Mouse (Mus musculus) adrenal gland, postnatal 25 days (tissue): ENCODE results near the gene Nsmce1. TPM values are rescaled to one million over a fixed set of nuclear protein-coding genes. Genes with fewer than 3 reads are reported as not detected.

Experiments used
- DNase-seq: peaks from one replicate; pipeline ENCODE4 v3.0.0; 2021; ENCODE audit warnings: mixed read lengths
- total RNA-seq: library from RNA; stranded (reverse); gene quantifications from 2 replicates; pipeline ENCODE4 v1.2.3, GENCODE M21; 2021

The Nsmce1 gene
- total RNA-seq, 1 experiment from 2014 or later: 58.5 TPM

DNA sequence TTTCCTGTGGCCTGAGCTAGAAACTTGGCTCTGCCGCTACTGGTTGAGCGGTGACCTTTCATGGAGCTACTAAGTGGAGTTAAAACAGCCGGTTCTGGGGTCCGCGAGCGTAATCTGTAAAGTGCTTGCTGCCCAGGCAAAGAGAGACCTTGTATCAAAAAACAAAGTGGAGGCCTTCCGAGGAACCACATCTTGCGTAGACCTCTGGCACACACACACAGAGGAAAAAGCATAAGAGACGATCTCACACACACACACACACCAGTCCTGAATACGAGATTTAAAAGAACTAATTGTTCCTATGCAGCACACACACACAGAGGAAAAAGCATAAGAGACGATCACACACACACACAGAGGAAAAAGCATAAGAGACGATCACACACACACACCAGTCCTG lies 364 bp upstream of the Nsmce1 start:
- no peak for DNase-seq

DNA sequence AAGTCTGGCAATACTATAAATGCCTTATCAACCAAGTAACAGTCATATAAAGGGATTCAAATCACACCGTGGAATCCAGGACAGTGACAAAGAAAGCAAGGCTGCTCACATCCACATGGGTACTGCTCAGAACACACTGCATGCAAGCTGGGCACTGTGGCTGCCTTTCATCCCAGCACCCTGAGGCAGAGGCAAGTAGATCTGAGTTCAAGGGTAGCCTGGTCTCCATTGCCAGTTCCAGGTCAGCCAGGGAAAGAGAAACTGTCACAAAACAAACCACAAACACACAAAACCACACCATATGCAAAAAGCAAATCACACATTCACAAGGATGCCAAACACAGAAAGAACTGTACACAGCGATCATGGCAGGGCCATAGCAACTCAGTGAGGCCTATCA lies 1.8 kb downstream of the Nsmce1 start:
- DNase-seq: no peak

DNA sequence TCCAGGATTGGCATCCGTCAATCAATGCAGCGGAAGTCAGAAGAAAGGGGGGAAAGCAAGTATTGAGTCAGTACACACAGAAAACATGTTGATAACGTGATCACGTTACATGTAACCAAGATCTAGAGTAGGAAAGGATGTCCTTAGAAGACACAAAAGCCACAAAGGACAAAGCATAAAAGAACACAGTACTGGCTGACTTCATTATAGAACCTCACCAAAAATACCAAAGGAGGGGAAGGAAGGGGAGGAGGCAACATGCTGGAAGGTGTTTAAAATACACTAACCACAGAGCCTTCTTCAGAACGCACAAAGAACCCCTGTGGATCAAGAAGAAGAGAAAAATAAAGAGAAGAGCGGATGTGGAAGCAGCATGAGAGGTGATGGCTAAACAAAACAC lies 2.7 kb downstream of the Nsmce1 start:
- no peak for DNase-seq

DNA sequence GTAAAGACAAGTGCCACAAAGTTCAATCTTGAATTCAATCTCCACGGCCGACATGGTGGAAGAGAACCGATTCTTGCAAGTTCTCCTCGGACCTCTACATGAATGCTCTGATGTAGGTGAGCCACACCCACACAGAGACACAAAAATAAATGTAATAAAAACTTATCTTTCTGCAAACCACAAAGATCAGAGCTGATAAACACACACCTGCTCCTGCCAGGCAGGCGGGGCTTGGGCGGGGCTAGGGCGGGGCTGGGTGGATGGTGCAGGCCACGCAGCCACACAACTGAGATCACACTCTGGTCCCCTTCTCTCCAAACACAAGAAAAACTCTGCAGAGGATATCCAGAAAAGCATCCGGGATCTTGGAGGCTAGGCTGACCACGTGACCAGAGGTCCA lies 4.3 kb downstream of the Nsmce1 start:
- DNase-seq: no peak

DNA sequence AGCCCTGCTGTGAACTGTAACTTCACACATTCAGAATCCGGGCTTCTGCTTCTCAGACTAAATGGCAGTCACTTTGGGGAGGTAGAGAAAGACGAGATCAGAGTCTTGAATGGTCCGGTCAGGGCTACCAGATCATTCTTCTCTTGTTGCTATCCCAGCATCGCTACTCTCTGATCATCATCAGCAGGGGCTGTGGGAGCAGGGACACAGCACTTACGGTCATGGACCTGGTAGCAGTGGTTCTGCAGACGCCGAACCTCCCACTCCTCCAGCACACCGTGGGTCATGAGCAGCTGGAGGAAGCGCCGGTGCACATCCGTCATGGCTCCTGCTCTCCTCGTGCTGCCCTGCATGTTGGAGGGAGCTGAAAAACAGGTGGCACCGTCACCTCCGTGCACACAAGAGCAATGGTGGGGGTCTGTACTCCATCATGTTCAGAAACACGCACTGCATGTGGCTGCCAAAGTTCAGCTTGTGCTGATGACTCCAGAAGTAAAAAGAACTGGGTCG lies 5.2 kb downstream of the Nsmce1 start:
- DNase-seq: no peak

DNA sequence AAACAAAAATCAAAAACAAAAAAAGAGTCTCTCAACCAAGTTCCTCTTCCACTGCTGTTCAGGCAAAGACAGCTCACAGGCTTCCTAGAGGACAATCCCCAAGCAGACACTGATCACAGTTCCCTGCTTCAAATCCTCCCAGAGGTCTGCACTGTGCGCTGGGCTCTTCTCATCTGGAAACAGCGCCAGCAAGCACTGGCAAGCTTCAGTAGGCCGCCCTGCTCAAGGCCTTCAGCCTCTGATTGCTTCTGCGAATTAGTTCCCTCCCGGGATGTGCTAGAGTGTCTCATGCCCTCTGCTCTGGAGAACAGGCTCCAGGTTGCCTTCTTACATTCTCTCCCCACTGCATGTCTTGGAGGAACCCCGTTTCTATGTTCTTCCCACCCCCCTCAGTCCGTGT lies 6.6 kb downstream of the Nsmce1 start:
- DNase-seq: peak; percentile 41

DNA sequence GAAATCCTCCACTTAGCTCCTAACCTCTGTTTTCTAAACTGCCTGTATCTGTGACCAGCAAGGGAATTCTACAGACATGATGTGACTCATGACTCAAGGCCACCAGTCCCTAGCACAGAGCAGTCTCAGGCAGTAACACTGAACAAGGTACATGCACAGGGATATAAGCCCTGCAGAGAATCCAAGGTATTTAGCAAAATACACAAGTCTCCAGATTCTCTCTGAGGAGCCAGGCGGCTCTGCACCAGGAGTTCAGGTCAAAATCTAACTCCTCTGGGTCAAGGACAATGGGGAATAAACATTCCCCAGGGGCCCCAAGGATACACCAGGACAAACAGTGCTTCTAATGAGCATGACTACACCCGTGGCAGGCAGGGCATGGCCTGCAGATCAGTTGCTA lies 8.5 kb downstream of the Nsmce1 start:
- DNase-seq: no peak

DNA sequence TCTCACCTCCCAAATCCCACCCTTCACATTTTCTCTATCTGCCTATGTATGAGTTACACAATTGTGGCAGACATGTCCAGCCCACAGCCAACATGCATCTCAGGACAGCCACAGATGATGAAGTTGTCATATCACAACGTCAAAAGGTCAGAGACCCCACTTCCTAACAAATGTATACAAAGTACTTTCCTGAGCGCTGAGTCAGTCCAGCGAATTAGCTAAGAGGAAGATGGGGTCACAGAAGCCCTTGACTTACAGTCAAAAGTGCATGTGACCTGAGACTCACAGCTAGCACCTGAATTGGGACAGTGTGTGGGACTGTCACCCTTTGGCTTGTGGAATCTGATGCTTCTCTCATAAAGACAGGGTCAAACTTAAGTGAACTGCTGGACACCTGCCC lies 9.1 kb downstream of the Nsmce1 start:
- DNase-seq: no peak

DNA sequence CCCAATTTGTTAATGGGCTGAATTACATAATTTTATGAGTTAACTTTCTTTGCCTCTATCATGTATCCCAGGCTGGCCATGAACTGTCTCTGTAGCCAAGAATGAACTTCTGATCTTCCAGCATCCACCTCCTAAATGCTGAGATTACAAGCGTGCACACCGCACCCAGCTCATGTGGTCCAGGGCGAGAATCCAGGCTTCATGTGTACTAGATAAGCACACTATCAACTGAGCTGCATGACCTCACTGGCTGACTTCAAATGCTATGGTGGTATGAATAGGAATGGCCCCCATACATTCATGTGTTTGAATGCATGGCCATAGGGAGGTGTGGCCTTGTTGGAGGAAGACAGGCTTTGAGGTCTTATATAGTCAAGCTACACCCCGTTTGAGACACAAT lies 10.9 kb downstream of the Nsmce1 start:
- DNase-seq: no peak

DNA sequence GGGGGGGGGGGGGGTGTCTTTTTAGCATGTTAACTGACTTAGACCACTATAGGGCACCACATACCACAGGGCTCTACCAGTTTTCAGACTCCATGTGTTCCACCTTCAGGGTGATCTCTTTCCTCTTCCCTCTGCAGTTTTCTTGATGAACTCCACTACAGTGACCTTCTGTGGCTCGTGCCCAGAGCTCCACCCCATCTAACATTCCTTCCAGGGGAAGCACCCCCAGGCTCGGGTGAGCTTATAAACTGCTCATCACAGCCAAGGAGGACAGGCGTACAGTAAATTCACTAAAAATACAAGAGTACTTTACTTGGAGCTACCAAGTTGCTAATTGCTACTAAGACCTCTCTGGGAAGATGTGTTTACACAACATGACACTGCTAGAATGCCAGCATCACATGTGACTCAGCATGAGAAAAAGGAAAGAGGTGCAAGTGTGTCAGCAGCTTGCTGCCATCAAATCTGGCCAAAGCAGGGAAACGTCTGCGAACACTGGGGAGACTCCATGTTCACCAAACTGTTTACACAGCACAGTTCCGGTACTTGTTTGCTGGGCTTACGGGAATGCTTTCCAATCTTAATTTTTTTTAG lies 12.9 kb downstream of the Nsmce1 start:
- peak; percentile 35 for DNase-seq

DNA sequence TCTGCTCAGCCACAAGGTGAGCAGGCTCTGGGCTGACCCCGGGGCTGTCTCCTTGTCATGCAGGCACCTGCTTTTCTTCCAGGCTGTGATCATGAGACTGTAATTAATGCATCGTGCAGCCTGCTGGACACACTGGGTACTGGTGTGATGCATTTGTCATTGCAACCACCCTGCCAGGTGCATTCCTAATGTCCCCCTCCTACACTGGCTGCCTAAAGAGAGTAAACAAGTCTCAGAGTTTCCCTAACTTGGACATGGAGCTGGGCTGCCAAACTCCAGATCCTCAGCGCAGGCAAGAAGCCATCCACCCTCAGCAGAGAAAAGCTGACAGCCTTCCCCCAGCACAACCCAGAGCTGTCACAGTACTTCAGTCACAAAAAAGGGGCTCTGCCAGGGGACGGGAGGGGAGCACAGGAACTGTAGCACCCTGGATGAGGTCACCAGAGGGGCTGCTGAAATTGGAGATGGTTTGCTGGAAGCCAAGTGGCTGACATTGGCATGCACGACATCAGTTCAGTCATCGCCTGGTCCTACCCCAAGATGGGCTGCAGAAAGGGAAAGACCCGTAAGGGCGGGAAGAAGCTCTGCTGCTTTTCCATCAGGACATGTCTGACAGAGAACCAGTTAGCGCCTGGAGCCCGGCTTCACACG lies 15.7 kb downstream of the Nsmce1 start:
- no peak for DNase-seq

DNA sequence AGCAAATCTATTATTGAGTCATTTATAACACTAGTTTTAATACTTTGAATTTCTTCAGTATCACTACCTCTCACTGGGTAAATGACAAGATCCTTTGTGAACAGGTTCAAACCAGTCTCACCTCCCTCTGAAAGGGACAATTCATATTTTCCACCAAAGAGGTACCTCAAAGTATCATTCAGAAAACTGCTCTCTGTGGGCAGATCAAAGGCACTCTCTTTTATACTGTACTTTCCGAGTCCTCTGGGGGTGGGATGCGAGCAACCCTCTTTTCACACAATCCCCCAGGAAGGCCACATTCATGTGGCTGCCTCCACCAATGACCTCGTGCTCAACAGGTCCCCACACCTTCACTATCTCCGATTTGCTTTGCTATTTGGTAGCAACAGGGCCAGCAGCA lies 16.9 kb downstream of the Nsmce1 start:
- DNase-seq: no peak

DNA sequence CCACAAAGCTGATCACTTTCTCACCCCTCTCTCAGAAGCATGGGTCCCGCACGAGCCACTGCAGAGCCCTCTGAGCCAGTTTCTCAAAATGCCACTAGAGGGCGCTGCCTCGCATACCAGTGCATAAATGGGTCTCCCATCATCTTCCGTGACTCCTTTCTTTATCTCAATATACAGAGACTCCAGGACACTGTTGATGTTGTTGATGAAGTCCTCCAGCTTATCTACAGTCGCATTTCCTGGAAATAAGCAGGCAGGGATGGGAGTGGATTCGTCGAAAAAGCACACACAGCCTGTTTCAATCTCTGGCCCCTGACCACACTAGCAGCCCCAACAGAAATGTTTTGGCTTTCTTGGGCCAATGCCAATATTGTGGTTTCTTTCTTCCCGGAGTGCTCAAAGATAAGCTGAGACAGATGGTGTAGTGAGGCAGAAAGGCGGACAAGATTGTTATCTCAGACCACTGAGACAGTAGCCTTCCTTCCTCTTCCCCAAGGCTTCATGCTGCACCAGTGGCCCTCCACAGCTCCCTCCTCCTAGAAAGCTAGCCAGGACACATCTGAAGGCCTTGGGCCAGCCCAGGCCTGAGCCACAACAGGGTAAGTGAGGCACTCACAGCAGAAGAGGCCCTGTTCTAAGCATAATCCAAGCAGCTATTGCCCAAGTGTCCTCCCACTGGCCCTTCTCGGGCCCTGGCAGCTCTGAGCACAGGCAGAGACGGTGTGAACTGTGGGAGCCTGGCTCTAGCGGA lies 19.2 kb downstream of the Nsmce1 start:
- peak; percentile 79 for DNase-seq

DNA sequence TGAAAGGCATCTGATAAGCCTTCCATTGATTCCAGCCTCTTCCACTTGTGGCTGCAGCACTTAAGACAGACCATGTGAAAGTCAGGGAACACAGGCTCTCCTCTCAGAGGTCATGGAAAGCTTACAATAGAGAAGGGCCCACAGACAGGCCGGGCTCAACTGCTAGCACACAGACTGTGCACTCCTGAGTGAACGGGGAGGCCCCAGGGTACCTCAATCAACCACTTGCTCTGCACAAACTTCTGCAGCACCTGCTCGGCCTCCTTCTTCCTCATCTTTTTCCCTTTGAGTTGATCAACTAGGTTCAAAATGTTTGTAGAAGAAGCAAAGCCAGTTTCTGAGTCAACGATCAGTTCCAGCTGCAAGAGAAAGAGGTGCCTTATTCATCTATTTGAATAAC lies 20.5 kb downstream of the Nsmce1 start:
- no peak for DNase-seq

DNA sequence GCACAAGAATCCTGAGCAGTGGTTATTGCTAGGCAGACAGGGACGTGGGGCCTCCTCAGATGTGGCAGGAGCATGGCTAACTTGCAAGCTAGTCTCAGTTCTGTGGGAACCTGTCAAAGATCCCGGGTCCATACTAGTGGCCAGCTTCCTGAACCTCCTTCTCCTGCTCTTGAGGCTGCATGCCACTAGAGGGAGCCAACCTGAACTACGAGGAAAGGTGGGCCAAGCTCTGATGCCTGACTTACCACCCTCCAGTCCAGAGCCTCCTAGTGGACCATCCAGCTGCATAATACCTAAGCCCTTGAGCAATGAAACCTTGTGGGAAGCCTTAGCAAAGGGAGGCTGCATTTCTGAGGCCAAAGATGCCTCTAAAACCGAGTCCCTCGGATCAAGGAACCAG lies 21.5 kb downstream of the Nsmce1 start:
- DNase-seq: peak; percentile 65

DNA sequence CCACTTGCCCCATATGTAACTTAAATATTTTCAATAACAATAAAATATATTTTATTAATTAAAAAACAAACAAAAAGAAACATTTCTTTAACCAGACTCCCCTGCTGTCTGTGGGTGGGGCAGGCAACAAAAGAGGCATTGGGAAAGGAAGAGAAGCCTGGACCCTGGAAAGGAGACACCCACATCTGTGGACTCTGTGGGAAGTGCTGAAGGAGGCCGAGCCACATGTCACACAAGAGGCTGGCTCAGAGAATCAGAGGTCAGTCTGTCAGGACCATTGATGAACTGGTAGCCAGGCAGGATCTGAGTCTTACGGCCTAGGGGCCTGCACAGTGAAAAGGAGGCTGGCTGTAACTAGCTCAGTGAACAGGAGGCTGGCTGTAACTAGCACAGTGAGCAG lies 29.2 kb downstream of the Nsmce1 start:
- DNase-seq: no peak

DNA sequence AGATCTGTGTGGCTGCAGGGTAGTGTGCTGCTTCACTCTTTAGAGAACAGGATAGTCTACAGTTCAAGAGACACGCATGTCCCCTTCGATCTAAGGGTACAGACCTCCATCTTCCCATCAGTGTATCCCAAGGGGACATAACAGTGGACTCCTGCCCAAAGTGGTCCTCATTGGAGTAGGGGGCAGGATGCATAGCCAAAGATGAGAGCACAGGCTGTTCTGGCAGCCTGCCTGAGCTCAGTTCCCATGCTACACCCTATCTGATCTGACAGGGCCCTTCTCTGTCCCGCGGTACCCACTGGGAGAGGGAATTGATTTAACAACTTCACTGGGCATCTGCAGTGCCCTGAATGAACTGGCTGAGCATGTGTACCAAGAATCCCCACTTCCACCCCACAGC lies 37.7 kb downstream of the Nsmce1 start:
- DNase-seq: no peak

DNA sequence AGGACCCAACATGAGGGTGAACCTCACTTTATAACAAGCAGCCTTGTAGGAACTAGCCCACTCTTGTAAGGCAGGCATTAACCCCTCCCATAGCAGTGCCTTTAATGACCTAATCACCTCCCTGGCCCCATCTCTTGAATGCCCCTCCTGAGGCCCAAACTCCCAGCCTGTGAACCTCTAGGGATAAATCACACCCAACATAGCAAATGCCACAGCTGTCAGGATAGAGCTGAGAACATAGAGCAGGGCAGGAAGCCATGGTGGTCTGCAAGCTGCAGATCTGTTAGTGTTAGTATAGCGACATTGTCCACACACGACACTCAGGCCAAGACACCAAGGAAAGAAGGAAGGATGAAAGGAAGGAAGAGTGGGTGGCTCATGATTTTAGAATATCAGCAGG lies 40.3 kb downstream of the Nsmce1 start:
- no peak for DNase-seq

DNA sequence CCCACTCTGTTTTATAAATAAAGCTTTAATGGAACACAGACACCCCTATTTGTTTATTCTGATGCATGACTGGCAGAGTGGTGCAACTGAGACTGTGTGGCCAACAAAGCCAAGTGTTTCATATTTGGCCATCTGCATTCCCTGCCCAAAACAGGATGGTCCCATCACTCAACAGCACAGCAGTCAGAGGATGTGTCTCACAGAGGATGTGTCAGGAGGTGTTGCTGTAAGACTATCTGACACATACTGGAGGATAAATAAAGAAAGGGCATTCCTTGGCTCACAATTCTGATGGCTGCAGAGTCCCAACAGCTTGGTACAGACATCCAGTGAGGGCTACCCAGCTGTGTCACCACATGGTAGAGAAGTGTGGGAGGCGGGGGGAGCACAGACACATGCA lies 40.7 kb downstream of the Nsmce1 start:
- DNase-seq: no peak

DNA sequence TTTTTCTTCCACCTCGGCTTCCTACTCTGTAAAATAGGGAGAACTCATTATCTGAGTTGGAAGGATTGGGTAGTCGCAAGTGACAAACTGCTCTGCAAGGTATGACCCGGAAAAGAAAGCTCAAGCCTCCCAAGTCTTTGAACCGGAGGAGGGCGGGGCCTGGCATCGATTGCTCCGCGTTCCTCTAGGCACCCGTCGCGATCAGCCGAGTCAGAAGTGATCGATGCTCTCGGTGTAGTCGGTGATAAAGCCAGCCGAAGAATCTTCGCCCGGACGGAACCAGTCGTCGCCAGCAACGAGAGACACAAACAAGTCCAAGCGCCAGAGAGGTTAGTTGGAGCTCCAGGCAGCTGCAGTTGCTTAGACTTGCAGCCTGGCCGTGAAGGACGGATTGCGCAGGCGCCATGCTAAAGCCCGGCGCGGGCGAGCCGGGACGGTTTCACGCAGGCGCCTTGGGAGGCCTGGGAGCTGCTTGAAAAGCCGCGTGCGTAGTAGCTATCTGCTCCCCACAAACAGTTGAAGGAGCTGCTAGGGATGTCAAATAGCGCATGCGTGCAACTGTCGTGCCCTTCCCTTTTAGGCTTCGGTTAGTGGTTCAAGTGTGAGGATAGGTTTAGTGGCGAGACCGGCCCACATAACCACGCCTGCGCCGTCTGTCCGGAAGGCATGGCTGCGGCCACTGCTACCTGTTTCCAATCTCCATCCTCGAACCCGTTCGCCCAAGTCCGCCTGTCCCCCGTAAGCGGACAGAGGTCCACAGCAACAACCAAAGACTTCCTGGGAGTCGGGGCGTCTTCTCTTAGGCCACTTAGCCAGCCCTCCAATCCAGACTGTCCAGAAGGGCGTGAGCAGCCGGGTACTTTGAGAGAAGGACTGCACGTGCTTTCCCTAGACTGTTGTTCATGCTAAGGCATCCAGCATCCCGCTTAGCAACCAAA lies 46.7 kb downstream of the Nsmce1 start, which contains the start of gene Kdm8:
TSS of gene Kdm8 (plus strand) at position 213 of the 938 bp plus-strand sequence.
- peak; percentile 91 for DNase-seq

DNA sequence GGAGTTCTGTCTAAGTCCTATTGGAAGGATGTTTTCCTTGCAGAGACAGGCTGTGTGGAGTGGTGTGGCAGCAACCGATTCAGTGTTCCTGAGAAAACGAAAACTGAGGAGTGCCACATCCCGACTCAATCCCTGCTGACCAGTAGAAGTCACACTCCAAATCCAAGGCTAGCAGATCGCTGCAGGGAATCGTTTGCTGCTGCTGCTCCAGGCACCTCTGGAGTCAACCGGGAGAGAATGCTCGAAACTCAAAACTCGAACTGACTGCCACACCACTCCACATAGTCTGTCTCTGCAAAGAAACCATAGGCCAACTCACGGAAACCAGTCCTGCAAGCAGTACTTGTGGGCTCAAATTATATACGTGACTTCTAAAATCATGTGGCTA lies 47.3 kb downstream of the Nsmce1 start:
- DNase-seq: no peak

DNA sequence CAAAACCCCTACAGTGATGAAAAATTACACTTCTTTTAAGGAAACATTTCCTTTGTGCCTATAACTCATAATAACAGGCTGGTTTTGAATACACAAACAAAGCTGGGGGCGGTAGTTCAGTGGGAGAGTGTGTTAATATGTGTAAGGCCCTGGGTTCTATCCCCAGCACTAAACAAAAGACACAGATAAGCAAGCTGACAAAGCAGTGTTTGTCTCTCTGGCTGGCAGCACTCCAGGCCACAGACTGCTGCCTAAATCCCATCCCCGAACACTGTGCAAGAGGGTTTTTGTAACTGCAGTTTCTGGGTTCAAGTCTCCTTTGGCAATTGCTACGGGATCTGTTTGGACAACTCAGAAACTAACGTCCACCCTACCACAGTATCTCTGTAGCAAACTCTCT lies 49.1 kb downstream of the Nsmce1 start:
- DNase-seq: no peak
